Mouse (Mus musculus): ENCODE data around the gene Zbtb42.
A peak's percentile ranks its signal among the peaks of the same experiment; 100 is the strongest.

Gene Zbtb42

GRCm38 (mm10) chr12:112661851-112662250 is 16.8 kb upstream of the Zbtb42 start:
- no peak for DNase-seq

- DNase-seq = no peak
These were observed 15.3 kb upstream of the Zbtb42 start for GRCm38 (mm10) chr12:112663303-112663702.

- DNase-seq = no peak
These were observed 14.9 kb upstream of the Zbtb42 start for GRCm38 (mm10) chr12:112663716-112664115.

- no peak for DNase-seq
These were observed 14.5 kb upstream of the Zbtb42 start for GRCm38 (mm10) chr12:112664124-112664523.

- no peak for DNase-seq
These were observed 14.0 kb upstream of the Zbtb42 start for GRCm38 (mm10) chr12:112664656-112665055.

GRCm38 (mm10) chr12:112665445-112665844 is 13.2 kb upstream of the Zbtb42 start:
- DNase-seq = no peak

GRCm38 (mm10) chr12:112665881-112666544 is 12.6 kb upstream of the Zbtb42 start:
- DNase-seq = no peak

- DNase-seq = no peak
These were observed 10.9 kb upstream of the Zbtb42 start for GRCm38 (mm10) chr12:112667619-112668297.

GRCm38 (mm10) chr12:112670718-112671393 is 7.8 kb upstream of the Zbtb42 start:
- no peak for DNase-seq

GRCm38 (mm10) chr12:112671891-112672290 is 6.7 kb upstream of the Zbtb42 start:
- no peak for DNase-seq

- no peak for DNase-seq
These were observed 5.7 kb upstream of the Zbtb42 start for GRCm38 (mm10) chr12:112672744-112673575.

- no peak for DNase-seq
These were observed 5.0 kb upstream of the Zbtb42 start for GRCm38 (mm10) chr12:112673576-112674091.

- peak in 1 of 2 experiments; percentile 47 for DNase-seq
These were observed 4.3 kb upstream of the Zbtb42 start, which contains the start of gene Akt1 for GRCm38 (mm10) chr12:112674132-112675011. Akt1 (minus strand) TSS chr12:112674884.

- peak; percentile 66 to 83 for DNase-seq
These were observed 3.2 kb upstream of the Zbtb42 start for GRCm38 (mm10) chr12:112675245-112676035.

GRCm38 (mm10) chr12:112677076-112677475 is 1.6 kb upstream of the Zbtb42 start:
- no peak for DNase-seq

- DNase-seq = no peak
These were observed 579 bp upstream of the Zbtb42 start for GRCm38 (mm10) chr12:112677943-112678554.

GRCm38 (mm10) chr12:112679027-112679996 is 684 bp downstream of the Zbtb42 start:
- DNase-seq = peak; percentile 44 to 47

GRCm38 (mm10) chr12:112683351-112683750 is 4.7 kb downstream of the Zbtb42 start:
- no peak for DNase-seq

GRCm38 (mm10) chr12:112688458-112688857 is 9.8 kb downstream of the Zbtb42 start:
- no peak for DNase-seq

Measured in thymus, adult 18-20 months (tissue).